Mouse (Mus musculus) heart, adult 9 months (tissue): ENCODE data around the gene Wdfy2.

Source experiments
- DNase-seq, 2 experiments: peaks; one replicate each; pipeline ENCODE4 v3.0.0; 2022; ENCODE audit warnings: low spot score in 2 of 2

Wdfy2 gene

GRCm38 (mm10) chr14:62842976-62843375 lies 5.5 kb downstream of the Wdfy2 start:
- DNase-seq = no peak

GRCm38 (mm10) chr14:62844226-62844625 lies 6.7 kb downstream of the Wdfy2 start:
- peak in 1 of 2 experiments; percentile 18 for DNase-seq

GRCm38 (mm10) chr14:62845011-62845840 lies 7.7 kb downstream of the Wdfy2 start:
- peak; percentile 49 to 57 for DNase-seq

- no peak for DNase-seq
Observed at GRCm38 (mm10) chr14:62850980-62851379, 13.5 kb downstream of the Wdfy2 start.

GRCm38 (mm10) chr14:62852840-62853239 lies 15.4 kb downstream of the Wdfy2 start:
- DNase-seq = no peak

- no peak for DNase-seq
Observed at GRCm38 (mm10) chr14:62855077-62855835, 17.8 kb downstream of the Wdfy2 start.

GRCm38 (mm10) chr14:62855863-62856262 lies 18.4 kb downstream of the Wdfy2 start:
- DNase-seq = no peak

- no peak for DNase-seq
Observed at GRCm38 (mm10) chr14:62856490-62856889, 19.0 kb downstream of the Wdfy2 start.

- no peak for DNase-seq
Observed at GRCm38 (mm10) chr14:62857879-62858278, 20.4 kb downstream of the Wdfy2 start.

GRCm38 (mm10) chr14:62858311-62858710 lies 20.8 kb downstream of the Wdfy2 start:
- peak; percentile 32 to 67 for DNase-seq

GRCm38 (mm10) chr14:62862564-62862963 lies 25.1 kb downstream of the Wdfy2 start:
- DNase-seq = no peak

GRCm38 (mm10) chr14:62864254-62864653 lies 26.8 kb downstream of the Wdfy2 start:
- no peak for DNase-seq

- DNase-seq = no peak
Observed at GRCm38 (mm10) chr14:62865405-62865804, 27.9 kb downstream of the Wdfy2 start.

- no peak for DNase-seq
Observed at GRCm38 (mm10) chr14:62867069-62867468, 29.6 kb downstream of the Wdfy2 start.

GRCm38 (mm10) chr14:62867576-62867975 lies 30.1 kb downstream of the Wdfy2 start:
- no peak for DNase-seq

- DNase-seq = no peak
Observed at GRCm38 (mm10) chr14:62868254-62868653, 30.8 kb downstream of the Wdfy2 start.

GRCm38 (mm10) chr14:62870238-62870638 lies 32.8 kb downstream of the Wdfy2 start:
- DNase-seq = no peak

- DNase-seq = no peak
Observed at GRCm38 (mm10) chr14:62871431-62871830, 34.0 kb downstream of the Wdfy2 start.

GRCm38 (mm10) chr14:62871932-62872331 lies 34.5 kb downstream of the Wdfy2 start:
- peak in 1 of 2 experiments; percentile 23 for DNase-seq

- DNase-seq = no peak
Observed at GRCm38 (mm10) chr14:62873820-62874219, 36.3 kb downstream of the Wdfy2 start.

GRCm38 (mm10) chr14:62874348-62874747 lies 36.9 kb downstream of the Wdfy2 start:
- DNase-seq = no peak

GRCm38 (mm10) chr14:62878076-62878475 lies 40.6 kb downstream of the Wdfy2 start:
- peak; percentile 45 to 63 for DNase-seq
